Mouse (Mus musculus) cortical plate, adult 2 months (tissue): Measurements from ENCODE around the gene Ncln.

ENCODE experiments used
- CTCF ChIP-seq: fragments of 200-500 bp; IDR thresholded peaks from 2 replicates; pipeline ENCODE4 v1.5.1; 2011; ENCODE audit warnings: mild to moderate bottlenecking, control low read depth, low read length; ENCODE audit not compliant: insufficient read depth; ENCODE audit errors: extremely low read depth
- POLR2A ChIP-seq: fragments of 200-500 bp; IDR thresholded peaks from 2 replicates; pipeline ENCODE4 v1.6.1; 2011; ENCODE audit warnings: mild to moderate bottlenecking, low read length, control low read depth; ENCODE audit not compliant: insufficient read depth; ENCODE audit errors: extremely low read depth

GRCm38 (mm10) chr10:81481605-81482532 is 14.3 kb downstream of the Ncln start:
- TF ChIP-seq POLR2A (no peak), CTCF (no peak)
